Mouse (Mus musculus) neural tube, embryonic 13.5 days (tissue): ENCODE measurements at regions not wholly inside any gene's neighbourhood (a gene's known extent, or its start where the extent isn't known, plus 50 kb on each side); places are given as distances from the start of the nearest gene placed in this dataset.

Experiments
- ATAC-seq: fragments of 200-750 bp; cut with Nextera tagmentation; 2 replicates; pipeline ENCODE4 v1.8.0; 2017; ENCODE audit warnings: low read depth, mild to moderate bottlenecking, moderate TSS enrichment, moderate library complexity
- H3K27ac ChIP-seq: fragments of 300-500 bp; sonication (generic); replicated peaks from 2 replicates; pipeline ENCODE4 v1.5.1; 2015; ENCODE audit warnings: moderate library complexity, mild to moderate bottlenecking, inconsistent platforms
- H3K27me3 ChIP-seq: fragments of 300-500 bp; sonication (generic); 2 replicates; pipeline ENCODE4 v1.6.1; 2015; ENCODE audit warnings: mild to moderate bottlenecking, inconsistent platforms
- H3K36me3 ChIP-seq: fragments of 300-500 bp; sonication (generic); 2 replicates; pipeline ENCODE4 v1.6.1; 2015; ENCODE audit warnings: mild to moderate bottlenecking, inconsistent platforms
- H3K4me1 ChIP-seq: fragments of 300-500 bp; sonication (generic); replicated peaks from 2 replicates; pipeline ENCODE4 v1.6.1; 2015; ENCODE audit warnings: inconsistent platforms
- H3K4me2 ChIP-seq: fragments of 300-500 bp; sonication (generic); 2 replicates; pipeline ENCODE4 v1.6.1; 2015; ENCODE audit warnings: inconsistent platforms, mild to moderate bottlenecking, moderate library complexity
- H3K4me3 ChIP-seq: fragments of 300-500 bp; sonication (generic); 2 replicates; pipeline ENCODE4 v1.5.1; 2015; ENCODE audit warnings: mild to moderate bottlenecking, inconsistent platforms
- H3K9ac ChIP-seq: fragments of 300-500 bp; sonication (generic); 2 replicates; pipeline ENCODE4 v1.6.1; 2015; ENCODE audit warnings: moderate library complexity, mild to moderate bottlenecking, inconsistent platforms
- H3K9me3 ChIP-seq: fragments of 300-500 bp; sonication (generic); 2 replicates; pipeline ENCODE4 v1.6.1; 2016; ENCODE audit warnings: inconsistent platforms
- WGBS: fragments of 180-500 bp; shearing (Covaris S2); methylation state at CpG from one replicate; pipeline ENCODE4 v1.1.7; 2015; 5-methylcytosine and 5-hydroxymethylcytosine counted together

DNA sequence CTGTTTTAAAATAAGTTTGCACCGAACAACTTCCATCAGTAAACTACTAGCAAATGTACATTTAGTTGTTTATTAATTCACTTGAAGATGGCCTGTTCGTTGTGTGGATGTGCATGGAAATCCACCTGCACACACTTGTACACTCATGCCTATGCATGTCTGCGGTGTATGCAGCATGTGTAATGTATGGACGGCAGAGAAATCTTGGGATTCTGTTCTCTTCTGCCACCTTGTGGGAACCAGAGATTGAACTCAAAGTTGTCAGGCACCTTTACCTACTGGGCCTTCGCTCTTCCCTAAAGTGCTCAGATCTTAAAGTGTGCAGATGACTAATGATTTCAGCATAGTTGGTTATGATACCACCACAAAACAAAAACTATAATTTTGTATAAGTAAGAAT lies 137.4 kb downstream of the Kitl start:
- H3K9ac ChIP-seq = no peak overlapping the region
- ATAC-seq = peak; percentile 74
- H3K36me3 ChIP-seq = no peaks in the 10 kb centered on the region
- no peaks in the 10 kb centered on the region for H3K27me3 ChIP-seq
- no peak overlapping the region for H3K4me2 ChIP-seq
- 48% methylated on average over 5 of the region's 5 CpGs for WGBS
- H3K4me3 ChIP-seq = no peak overlapping the region
- no peaks in the 10 kb centered on the region for H3K4me1 ChIP-seq
- H3K27ac ChIP-seq = no peak overlapping the region
- no peaks in the 10 kb centered on the region for H3K9me3 ChIP-seq

GRCm38 (mm10) chr10:100153311-100153710 lies 137.9 kb downstream of the Kitl start:
- H3K4me2 ChIP-seq = no peak overlapping the region
- H3K36me3 ChIP-seq = no peaks in the 10 kb centered on the region
- H3K9me3 ChIP-seq = no peaks in the 10 kb centered on the region
- no peak overlapping the region for H3K27ac ChIP-seq
- H3K4me3 ChIP-seq = no peak overlapping the region
- 91% methylated on average over 3 of the region's 3 CpGs for WGBS
- no peak overlapping the region for H3K9ac ChIP-seq
- H3K4me1 ChIP-seq = no peaks in the 10 kb centered on the region
- H3K27me3 ChIP-seq = no peaks in the 10 kb centered on the region
- no peak for ATAC-seq

DNA sequence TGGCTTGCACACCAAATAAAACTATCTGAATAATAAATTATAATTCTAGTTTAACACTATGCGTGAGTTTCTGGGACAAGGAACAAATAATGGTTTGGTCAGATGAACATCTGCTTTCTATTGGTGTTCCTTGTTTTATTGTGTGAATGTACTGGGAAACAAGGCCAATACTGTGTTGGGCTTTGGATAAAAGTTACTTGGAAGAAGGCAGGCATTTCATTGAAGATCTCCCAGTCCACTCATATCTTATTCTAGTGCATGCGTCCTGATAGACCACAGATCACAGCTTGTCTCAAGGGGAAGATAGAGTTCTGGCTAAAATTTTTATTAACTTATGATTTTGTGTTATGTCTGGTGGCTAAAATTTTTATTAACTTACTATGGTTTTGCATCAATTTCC lies 140.1 kb downstream of the Kitl start:
- no peak overlapping the region for H3K4me2 ChIP-seq
- no peaks in the 10 kb centered on the region for H3K27me3 ChIP-seq
- no peak for ATAC-seq
- no peaks in the 10 kb centered on the region for H3K9me3 ChIP-seq
- H3K4me1 ChIP-seq = no peaks in the 10 kb centered on the region
- no peak overlapping the region for H3K9ac ChIP-seq
- no peak overlapping the region for H3K4me3 ChIP-seq
- WGBS = 79% methylated on average over 2 of the region's 2 CpGs
- H3K36me3 ChIP-seq = no peaks in the 10 kb centered on the region
- no peak overlapping the region for H3K27ac ChIP-seq

- Histone ChIP-seq H3K4me3 (no peak overlapping the region), H3K9ac (no peak overlapping the region), H3K27me3 (no peaks in the 10 kb centered on the region), H3K4me2 (no peak overlapping the region), H3K27ac (no peak overlapping the region), H3K4me1 (no peaks in the 10 kb centered on the region), H3K36me3 (no peaks in the 10 kb centered on the region), H3K9me3 (no peaks in the 10 kb centered on the region)
- ATAC-seq = no peak
- 81% methylated on average over 14 of the region's 14 CpGs for WGBS
Observed at GRCm38 (mm10) chr10:100159843-100160531, 144.6 kb downstream of the Kitl start.

GRCm38 (mm10) chr10:100160532-100160852 lies 145.1 kb downstream of the Kitl start:
- no peak overlapping the region for H3K4me3 ChIP-seq
- no peaks in the 10 kb centered on the region for H3K4me1 ChIP-seq
- ATAC-seq = no peak
- 81% methylated on average over 4 of the region's 4 CpGs for WGBS
- H3K4me2 ChIP-seq = no peak overlapping the region
- no peaks in the 10 kb centered on the region for H3K9me3 ChIP-seq
- H3K27me3 ChIP-seq = no peaks in the 10 kb centered on the region
- no peak overlapping the region for H3K9ac ChIP-seq
- H3K36me3 ChIP-seq = no peaks in the 10 kb centered on the region
- H3K27ac ChIP-seq = no peak overlapping the region

DNA sequence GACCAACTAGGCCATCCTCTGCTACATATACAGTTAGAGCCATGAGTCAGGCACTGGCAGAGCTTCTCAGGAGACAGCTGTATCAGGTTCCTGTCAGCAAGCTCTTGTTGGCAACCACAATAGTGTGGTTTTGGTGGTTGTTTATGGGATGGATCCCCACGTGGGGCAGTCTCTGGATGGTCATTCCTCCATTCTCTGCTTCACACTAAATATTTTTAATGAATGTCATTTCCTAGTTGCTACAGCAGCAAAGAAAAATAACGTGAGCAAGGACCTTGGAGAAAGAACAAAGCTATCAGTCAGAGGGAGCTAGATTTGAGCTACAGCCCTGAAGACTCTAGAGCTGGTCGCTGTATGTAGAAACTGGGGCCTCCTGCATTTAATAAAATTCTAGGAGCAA lies 145.7 kb downstream of the Kitl start:
- no peaks in the 10 kb centered on the region for H3K9me3 ChIP-seq
- 72% methylated on average over 3 of the region's 3 CpGs for WGBS
- no peaks in the 10 kb centered on the region for H3K27me3 ChIP-seq
- H3K4me1 ChIP-seq = no peaks in the 10 kb centered on the region
- H3K9ac ChIP-seq = no peak overlapping the region
- no peaks in the 10 kb centered on the region for H3K36me3 ChIP-seq
- no peak overlapping the region for H3K4me3 ChIP-seq
- H3K4me2 ChIP-seq = no peak overlapping the region
- H3K27ac ChIP-seq = no peak overlapping the region
- no peak for ATAC-seq

DNA sequence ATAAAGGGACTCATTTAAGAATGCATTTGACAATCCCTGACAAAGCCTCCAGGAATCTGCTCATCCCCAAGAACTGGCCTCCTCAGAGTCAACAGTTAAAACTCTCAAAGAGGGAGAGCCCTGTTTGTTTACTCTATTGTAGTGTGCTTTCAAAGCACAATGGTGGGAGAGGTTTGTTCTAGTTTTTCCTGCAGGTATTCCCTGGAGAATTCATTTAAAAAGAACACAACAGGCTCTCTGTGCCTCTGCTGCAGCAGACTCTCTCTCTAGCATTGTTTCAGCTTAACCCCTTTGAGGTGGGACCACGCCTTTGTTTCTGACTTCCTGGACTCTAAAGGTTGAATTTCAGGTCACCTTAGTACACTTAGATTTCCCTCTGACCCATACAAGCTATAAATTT lies 149.1 kb downstream of the Kitl start:
- Histone ChIP-seq H3K36me3 (no peaks in the 10 kb centered on the region), H3K9ac (no peak overlapping the region), H3K9me3 (no peaks in the 10 kb centered on the region), H3K27ac (no peak overlapping the region), H3K27me3 (no peaks in the 10 kb centered on the region), H3K4me2 (no peak overlapping the region), H3K4me1 (no peaks in the 10 kb centered on the region), H3K4me3 (no peak overlapping the region)
- WGBS = 49% methylated on average over 1 of the region's 1 CpGs
- no peak for ATAC-seq

GRCm38 (mm10) chr10:100170836-100171235 lies 155.4 kb downstream of the Kitl start:
- Histone ChIP-seq H3K9me3 (no peaks in the 10 kb centered on the region), H3K27ac (no peak overlapping the region), H3K4me1 (no peaks in the 10 kb centered on the region), H3K27me3 (no peaks in the 10 kb centered on the region), H3K9ac (no peak overlapping the region), H3K4me2 (no peak overlapping the region), H3K4me3 (no peak overlapping the region), H3K36me3 (no peaks in the 10 kb centered on the region)
- ATAC-seq = no peak

DNA sequence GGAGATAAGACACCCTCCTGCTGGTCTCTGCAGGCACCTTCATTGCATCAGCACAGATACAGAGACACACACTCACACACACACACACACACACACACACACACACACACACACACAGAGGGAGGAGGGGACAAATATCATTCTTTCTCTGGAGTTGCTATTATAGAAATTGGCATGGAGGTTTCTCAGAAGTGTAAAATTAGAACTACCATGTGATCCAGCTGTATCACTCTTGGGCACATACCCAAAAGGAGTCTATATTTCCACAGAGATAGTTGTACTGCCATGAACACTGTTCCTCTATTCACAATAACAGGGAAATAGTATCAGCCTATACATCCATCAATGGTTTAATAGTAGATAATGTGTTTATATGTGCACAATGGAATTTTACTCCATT lies 137.8 kb upstream of the Gm4301 start:
- no peak for ATAC-seq
- Histone ChIP-seq H3K27ac (no peak overlapping the region), H3K9ac (no peak overlapping the region), H3K4me3 (no peak overlapping the region), H3K4me1 (peaks cover 8% of the 10 kb centered on the region), H3K9me3 (no peaks in the 10 kb centered on the region), H3K36me3 (no peaks in the 10 kb centered on the region), H3K27me3 (no peaks in the 10 kb centered on the region), H3K4me2 (no peak overlapping the region)

DNA sequence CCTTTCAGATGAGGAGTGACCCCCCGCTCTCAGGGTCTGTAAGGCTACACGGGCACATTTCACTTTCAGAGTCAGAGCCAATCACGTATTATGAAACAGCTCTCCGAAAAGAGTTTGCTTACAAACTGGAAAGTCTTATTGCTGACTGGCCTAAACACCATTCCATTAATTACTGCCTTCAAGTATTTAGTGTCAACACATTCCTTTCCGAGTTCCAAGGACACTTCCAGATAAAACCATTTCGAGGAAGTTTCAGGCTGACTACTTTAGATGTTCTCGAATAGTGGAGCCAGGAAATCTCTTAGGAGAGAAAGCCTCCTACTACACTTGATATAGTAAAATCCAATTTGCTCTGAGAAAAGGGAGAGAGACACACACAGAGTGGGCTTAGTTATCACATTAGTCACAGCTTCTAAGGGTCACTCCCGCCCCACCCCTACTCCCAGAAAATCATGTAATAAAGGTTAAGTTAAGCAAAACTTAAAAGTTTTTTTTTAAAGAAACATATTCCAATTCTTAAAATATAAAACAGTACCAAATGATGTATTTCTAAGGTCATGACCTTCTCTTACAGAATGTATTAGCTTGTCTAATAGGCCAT lies 136.3 kb upstream of the Gm4301 start:
- no peak overlapping the region for H3K9ac ChIP-seq
- H3K9me3 ChIP-seq = no peaks in the 10 kb centered on the region
- H3K27ac ChIP-seq = no peak overlapping the region
- H3K36me3 ChIP-seq = no peaks in the 10 kb centered on the region
- peaks cover 8% of the 10 kb centered on the region for H3K4me1 ChIP-seq
- no peak for ATAC-seq
- no peak overlapping the region for H3K4me2 ChIP-seq
- H3K4me3 ChIP-seq = no peak overlapping the region
- WGBS = 40% methylated on average over 8 of the region's 8 CpGs
- no peaks in the 10 kb centered on the region for H3K27me3 ChIP-seq

DNA sequence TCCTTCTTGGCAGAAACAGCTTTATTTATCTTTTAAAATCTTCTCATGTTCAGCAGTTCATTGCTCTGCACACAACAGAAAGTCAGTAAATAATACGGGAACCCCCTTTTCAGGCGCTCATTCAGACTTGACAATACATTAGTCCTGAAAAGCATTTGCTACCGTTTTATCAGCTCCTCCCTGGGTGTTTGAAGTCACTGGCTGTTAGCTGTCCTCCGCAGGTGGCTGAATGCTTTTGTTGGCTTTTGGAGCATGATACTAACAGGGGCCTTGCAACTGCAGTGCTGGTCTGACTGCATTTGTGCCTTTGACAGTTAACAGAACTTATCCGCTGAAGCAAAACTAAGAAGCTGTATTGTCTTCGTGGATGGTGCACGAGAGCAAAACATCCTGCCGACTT lies 135.0 kb upstream of the Gm4301 start:
- ATAC-seq = no peak
- H3K4me1 ChIP-seq = peaks cover 8% of the 10 kb centered on the region
- H3K9me3 ChIP-seq = no peaks in the 10 kb centered on the region
- no peak overlapping the region for H3K27ac ChIP-seq
- no peak overlapping the region for H3K9ac ChIP-seq
- H3K36me3 ChIP-seq = no peaks in the 10 kb centered on the region
- 4% methylated on average over 8 of the region's 8 CpGs for WGBS
- H3K27me3 ChIP-seq = no peaks in the 10 kb centered on the region
- no peak overlapping the region for H3K4me3 ChIP-seq
- H3K4me2 ChIP-seq = peak overlapping the region; percentile 31

- Histone ChIP-seq H3K4me2 (no peak overlapping the region), H3K27me3 (no peaks in the 10 kb centered on the region), H3K36me3 (no peaks in the 10 kb centered on the region), H3K27ac (no peak overlapping the region), H3K9me3 (no peaks in the 10 kb centered on the region), H3K9ac (no peak overlapping the region), H3K4me1 (no peaks in the 10 kb centered on the region), H3K4me3 (no peak overlapping the region)
- WGBS = 86% methylated on average over 10 of the region's 10 CpGs
- no peak for ATAC-seq
Observed at GRCm38 (mm10) chr10:100206617-100207530, 128.6 kb upstream of the Gm4301 start.
